Mouse (Mus musculus) monocyte, adult 2 months (primary cell): ENCODE results near the gene Cd200r3.

ENCODE experiments used
- DNase-seq, 2 experiments: peaks; one replicate each; pipeline ENCODE4 v3.0.0; 2022; ENCODE audit warnings: low spot score in 2 of 2, low read depth in 1 of 2

The Cd200r3 gene

DNA sequence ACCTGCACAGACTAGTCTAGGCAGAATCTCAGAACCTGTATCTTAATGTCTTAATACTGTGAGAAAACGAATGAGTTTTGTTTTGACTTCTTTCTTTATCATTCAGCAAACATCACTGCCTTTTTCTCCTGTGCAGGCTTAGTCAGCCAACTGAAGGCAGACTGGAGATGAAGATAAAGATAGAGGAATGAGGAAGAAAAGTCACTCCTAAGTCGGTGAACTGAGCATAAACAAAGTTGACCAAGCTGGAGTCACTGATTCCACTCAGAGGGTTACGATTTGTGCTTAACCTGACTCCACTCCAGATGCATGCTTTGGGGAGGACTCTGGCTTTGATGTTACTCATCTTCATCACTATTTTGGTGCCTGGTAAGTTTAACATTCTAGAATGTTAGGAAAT is at the start of gene Cd200r3:
Gene Cd200r3, plus strand, starts transcription at position 211 of the 400 bp plus-strand sequence.
- DNase-seq: no peak

DNA sequence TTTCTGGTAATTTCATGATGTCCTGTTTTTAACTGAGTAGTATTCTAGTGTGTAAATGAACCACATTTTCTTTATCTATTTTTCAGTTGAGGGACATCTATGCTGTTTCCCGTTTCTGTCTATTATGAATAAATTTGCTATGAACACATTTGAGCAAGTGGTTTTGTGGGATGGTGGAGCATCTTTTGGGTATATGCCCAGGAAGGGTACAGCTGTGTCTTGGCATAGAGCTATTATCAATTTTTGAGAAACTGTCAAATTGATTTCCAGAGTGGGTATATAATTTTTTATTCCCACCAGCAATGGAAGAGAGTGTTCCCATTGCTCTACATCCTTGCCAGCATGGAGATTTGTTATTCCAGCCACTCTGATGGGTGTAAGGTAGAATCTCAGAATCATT is 11.5 kb upstream of the Cd200r3 start:
- no peak for DNase-seq

DNA sequence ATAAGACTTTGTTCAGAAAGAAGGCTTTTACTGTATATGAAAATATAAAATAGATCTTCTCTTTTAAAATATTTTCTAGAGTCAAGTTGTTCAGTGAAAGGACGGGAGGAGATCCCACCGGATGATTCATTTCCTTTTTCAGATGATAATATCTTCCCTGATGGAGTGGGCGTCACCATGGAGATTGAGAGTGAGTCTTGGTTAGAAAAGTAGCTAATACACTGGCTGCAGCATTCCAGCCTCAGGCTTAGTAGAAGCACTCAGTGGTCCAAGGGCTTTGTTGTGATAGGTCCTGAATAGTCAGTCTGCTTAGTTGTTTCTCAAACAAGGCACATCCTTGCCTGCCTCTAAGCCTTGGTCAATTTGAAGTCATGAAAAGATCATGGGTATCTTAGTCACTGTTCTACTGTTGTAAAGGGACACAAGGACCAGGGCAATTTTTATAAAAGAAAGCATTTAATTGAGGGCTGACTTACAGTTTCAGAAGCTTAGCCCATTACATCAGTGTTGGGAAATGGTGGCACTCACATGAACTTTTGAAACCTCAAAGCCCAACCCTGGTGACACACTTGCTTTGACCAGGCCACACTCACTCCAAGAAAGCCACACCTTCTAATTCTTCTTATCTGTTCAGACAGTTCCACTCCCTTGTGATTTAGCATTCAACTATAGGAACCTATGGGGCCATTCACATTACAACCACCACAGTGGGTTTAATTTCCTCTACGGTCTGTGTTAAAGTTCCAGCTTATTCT is 8.1 kb downstream of the Cd200r3 start:
- no peak for DNase-seq

DNA sequence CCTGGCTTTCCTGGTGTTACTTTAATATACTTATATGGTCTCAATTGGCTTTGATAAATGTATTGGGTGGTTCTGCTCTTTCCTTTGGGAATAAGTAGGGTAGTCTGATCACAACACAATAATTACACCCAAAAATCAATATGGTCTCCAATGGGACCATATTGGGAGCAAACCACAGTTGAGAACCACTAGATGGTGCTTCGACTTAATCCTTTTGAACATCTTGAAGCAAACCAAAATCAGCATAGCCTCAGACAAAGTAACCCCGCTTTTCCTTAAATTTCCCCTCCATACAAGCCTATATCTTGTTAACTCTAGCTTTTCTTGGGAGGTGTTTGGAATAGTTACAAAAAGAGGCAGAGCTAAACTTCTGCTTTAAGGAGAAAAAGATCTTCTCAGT is 18.8 kb downstream of the Cd200r3 start:
- DNase-seq: no peak

GRCm38 (mm10) chr16:44962777-44963176 is 19.3 kb downstream of the Cd200r3 start:
- DNase-seq: peak; percentile 38 to 44

DNA sequence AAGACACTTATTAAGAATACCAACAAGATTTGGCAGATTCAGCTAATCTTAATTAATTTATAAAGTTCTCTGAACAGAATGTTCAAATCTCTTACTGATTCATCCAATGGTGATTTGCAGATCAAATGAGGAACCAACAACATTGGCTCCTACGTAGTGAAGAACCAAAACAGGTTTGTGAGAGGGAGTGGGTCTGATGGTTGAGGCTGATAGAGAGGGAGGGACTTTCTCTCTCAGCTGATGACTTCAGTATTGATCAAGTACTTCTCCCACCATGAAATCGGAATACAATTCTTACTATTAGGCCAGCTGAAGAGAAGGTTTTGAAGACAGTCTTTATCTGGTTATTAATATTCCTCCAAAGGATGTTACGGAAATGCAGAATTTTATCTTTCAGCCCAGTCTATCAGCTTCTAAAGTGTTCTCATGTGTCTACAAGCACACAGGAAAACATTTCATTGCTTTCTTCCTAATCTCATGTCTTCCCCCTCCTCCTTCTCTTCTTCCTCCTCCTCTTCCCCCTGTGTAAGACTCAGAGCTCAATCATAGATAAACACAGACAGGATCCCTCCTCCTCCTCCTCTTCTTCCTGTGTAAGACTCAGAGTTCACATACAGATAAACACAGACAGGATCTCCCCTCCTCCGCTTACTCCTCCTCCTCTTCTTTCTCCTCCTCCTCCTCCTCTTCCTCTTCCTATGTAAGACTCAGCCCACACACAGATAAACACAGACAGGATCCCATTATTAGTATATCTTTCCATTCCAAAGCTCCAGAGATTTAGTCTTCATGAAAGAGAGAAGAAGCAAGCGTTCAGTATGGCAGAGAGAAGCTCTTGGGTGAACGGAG is 21.3 kb downstream of the Cd200r3 start:
- DNase-seq: no peak

GRCm38 (mm10) chr16:44965428-44965827 is 21.9 kb downstream of the Cd200r3 start:
- DNase-seq: no peak

GRCm38 (mm10) chr16:44965890-44966289 is 22.4 kb downstream of the Cd200r3 start:
- DNase-seq: no peak

GRCm38 (mm10) chr16:44966891-44967290 is 23.4 kb downstream of the Cd200r3 start:
- DNase-seq: no peak

GRCm38 (mm10) chr16:44968113-44968512 is 24.6 kb downstream of the Cd200r3 start:
- no peak for DNase-seq

DNA sequence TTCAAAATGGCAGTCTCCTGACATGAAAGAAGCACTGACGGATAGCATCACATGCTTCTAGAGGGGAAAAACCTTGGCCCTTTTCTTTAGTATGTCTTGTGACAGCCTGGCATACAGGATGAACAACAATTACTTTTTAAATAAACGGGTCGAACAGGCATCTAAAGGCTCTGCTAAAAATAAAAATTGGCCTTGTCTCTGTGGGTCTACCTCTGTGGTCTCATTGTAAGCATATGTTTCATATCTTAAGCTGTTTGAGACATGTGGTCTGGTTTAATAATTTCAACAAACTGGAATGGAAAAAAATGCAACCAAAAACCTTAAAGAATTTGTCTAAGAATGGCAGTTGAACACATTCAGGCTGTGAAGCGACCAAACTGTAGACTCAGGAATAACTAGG is 27.4 kb downstream of the Cd200r3 start:
- DNase-seq: no peak

GRCm38 (mm10) chr16:44974042-44974441 is 30.6 kb downstream of the Cd200r3 start:
- no peak for DNase-seq

DNA sequence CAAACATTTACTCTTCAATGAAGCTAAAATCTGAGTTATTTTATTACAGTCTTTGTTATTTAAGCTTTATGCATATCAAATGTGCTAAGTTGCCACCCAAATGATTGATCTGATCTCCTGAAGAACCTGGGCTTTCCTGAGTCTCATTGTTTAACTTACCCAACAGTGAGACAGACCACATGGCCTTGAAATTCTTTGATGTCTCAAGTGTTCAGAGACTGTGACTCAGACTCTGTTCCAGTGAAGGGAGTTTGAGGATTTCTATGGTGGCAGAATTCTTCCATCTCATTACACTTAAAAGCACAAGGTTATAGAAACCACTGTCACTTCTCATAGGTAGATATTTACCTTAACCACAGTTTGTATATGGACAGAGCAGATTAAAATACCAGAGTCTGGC is 32.6 kb downstream of the Cd200r3 start:
- no peak for DNase-seq

GRCm38 (mm10) chr16:44976892-44977633 is 33.6 kb downstream of the Cd200r3 start:
- DNase-seq: no peak

DNA sequence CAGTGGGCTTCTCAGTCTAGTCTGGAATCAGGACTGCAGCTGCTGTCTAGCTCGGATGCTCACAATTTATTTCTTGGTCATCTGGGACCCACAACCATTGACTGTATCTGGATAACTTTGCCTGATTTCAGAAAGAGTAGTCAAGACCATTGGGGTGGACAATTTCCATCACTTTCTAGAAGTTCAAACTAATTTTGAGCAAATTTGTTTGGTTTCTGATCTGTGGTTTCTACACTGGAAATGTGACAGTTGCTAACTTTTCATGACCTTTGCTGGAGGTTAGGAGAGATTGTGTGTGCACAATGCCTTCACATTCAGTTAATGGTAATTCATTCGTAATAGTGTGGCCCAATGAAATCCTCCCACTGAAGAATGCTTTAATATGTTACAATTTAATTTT is 34.7 kb downstream of the Cd200r3 start:
- DNase-seq: no peak

GRCm38 (mm10) chr16:44979355-44979896 is 35.9 kb downstream of the Cd200r3 start:
- DNase-seq: no peak

- no peak for DNase-seq
These were observed 39.5 kb downstream of the Cd200r3 start for GRCm38 (mm10) chr16:44982972-44983371.

DNA sequence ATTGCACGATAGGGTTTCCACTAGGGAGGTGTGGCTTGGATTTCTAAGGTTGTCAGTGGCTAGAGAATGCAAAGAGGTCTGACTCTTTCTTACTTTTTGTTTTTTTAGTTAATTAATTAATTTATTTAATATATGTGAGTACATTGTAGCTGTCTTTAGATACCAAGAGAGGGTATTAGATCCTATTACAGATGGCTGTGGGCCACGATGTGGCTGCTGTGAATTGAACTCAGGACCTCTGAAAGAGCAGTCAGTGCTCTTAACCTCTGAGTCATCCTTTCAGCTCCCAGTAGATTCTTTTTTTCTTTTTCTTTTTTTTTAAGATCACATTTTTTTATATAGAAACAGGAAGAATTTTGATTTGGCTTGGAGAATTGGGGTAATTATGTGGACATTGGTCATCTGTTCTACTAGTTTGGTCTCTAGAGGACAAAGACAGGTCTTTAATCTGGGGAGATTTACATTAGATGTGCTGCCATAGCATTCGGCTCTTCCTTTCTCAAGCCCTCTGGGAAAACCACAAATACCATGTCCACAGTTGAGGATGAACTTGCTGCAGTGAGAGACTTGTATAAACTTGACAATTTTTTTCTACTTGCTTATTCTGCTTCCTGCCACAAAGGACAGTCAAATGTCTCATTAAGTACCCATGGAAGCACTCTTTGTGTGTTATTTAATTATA is 40.0 kb downstream of the Cd200r3 start:
- no peak for DNase-seq

DNA sequence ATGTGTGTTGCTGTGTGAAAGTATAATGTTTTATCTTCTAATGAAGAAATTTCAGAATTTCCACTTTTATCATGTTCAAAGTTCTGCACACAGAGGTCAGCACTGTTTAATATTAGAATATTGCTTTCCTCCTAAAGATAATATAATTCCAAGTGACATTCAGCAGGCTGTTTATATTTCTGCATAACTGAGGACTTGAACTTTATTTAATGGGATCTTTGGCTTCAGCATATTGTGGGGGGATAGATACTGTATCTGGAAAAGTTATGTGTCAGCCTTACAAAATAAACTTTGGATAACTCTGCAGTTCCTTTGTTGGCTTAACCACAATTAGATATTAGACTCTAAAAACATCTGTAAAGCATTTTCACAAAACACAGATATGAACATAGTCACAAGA is 40.6 kb downstream of the Cd200r3 start:
- no peak for DNase-seq

DNA sequence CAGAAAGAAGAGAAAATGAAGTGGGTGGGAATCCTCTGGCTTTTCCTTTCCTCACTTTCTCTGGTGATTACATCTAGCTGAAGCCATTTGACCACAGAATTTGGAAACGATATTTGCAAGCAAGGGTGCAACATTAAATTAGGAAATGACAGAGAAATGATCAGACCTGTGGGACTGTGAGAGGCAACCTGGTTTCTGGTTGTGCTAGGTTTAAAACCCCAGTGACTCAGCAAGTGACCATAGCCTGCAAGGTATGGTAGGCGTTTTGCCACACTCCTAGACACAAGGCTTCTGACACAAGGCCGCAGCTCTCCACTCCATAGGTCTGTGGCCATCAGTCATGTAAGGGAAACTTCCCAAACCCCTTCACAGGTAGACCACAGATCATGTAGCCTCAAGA is 41.4 kb downstream of the Cd200r3 start:
- no peak for DNase-seq

- no peak for DNase-seq
These were observed 42.6 kb downstream of the Cd200r3 start for GRCm38 (mm10) chr16:44986029-44986428.
